Mouse (Mus musculus): ENCODE measurements around the gene Heatr1. TPM values are rescaled to one million over a fixed set of nuclear protein-coding genes. Genes with fewer than 3 reads are reported as not detected.

Gene Heatr1
- 100 to 1,000 TPM in 1 of 2 experiments, 10 to 100 TPM in 1; 95.4 to 104 TPM for total RNA-seq (2023)

GRCm38 (mm10) chr13:12394609-12395505, at the start of gene Heatr1:
Gene Heatr1, plus strand, starts transcription at chr13:12395027.

GRCm38 (mm10) chr13:12464844-12465243, 70.0 kb downstream of the Heatr1 start, which contains the start of gene Lgals8:
Gene Lgals8, minus strand, starts transcription at chr13:12464944.

Other genes starting within 250 kb of the Heatr1 start
- gene Mtr, start 136.9 kb upstream of the Heatr1 start, total RNA-seq (2023), result 10 to 100 TPM; 40.1 to 49.7 TPM
- 10 to 100 TPM; 23.2 to 23.6 TPM for gene Actn2, start 54.3 kb upstream of the Heatr1 start, total RNA-seq (2023)
- gene Lgals8, start 69.9 kb downstream of the Heatr1 start, total RNA-seq (2023), result 10 to 100 TPM; 92.8 to 94.4 TPM
- 1 to 10 TPM in 1 of 2 experiments, under 1 TPM in 1; 0.89 to 1.6 TPM for gene Edaradd, start 125.4 kb downstream of the Heatr1 start, total RNA-seq (2023)
- 10 to 100 TPM; 13.1 to 16.7 TPM for gene Ero1lb, start 170.8 kb downstream of the Heatr1 start, total RNA-seq (2023)